ENCODE assay signal across 8 mouse cellular contexts in genomic region chr10:8518141-8519013, GRCm38 (mm10). TPM values are rescaled to one million over a fixed set of nuclear protein-coding genes. Genes with fewer than 3 reads are reported as not detected.
A peak's percentile ranks its signal among the peaks of the same experiment; 100 is the strongest.
DNase-seq lines count a peak whose midpoint lies in the region; ATAC-seq lines count a peak whose summit lies in the region.

Gene Ust (minus strand): TSS chr10:8518825.

- peak; percentile 67 for ATAC-seq in cerebellum, adult (ENCODE audit: insufficient number of reproducible peaks, low FRiP score, low TSS enrichment)
- ATAC-seq in forebrain, embryonic 15.5 days (replicated peaks) = peak; percentile 89
- ATAC-seq in neural tube, embryonic 14.5 days (ENCODE audit: low read depth) = peak; percentile 91

- H3K9ac ChIP-seq in forebrain, embryonic 15.5 days (replicated peaks) = peak within 1 kb of the TSS; percentile 63
- H3K9ac ChIP-seq in neural tube, embryonic 14.5 days (replicated peaks; ENCODE audit: low read depth, low read length) = peak within 1 kb of the TSS; percentile 80

- no peaks in the 10 kb centered on the region for H3K9me3 ChIP-seq in forebrain, embryonic 15.5 days
- no peaks in the 10 kb centered on the region for H3K9me3 ChIP-seq in neural tube, embryonic 14.5 days (ENCODE audit: control insufficient read depth, low read length)

- H3K4me3 ChIP-seq in forebrain, embryonic 15.5 days = peak within 1 kb of the TSS; percentile 66
- peak within 1 kb of the TSS; percentile 83 for H3K4me3 ChIP-seq in neural tube, embryonic 14.5 days (ENCODE audit: low read depth, low read length)

- WGBS in forebrain, embryonic 15.5 days = 0% methylated on average over 63 of the region's 78 CpGs
- WGBS in neural tube, embryonic 14.5 days = under 1% methylated on average over 54 of the region's 78 CpGs

- peaks cover 24% of the 10 kb centered on the region for H3K4me1 ChIP-seq in forebrain, embryonic 15.5 days
- H3K4me1 ChIP-seq in neural tube, embryonic 14.5 days (ENCODE audit: control insufficient read depth, insufficient read depth, low read length) = peaks cover 5% of the 10 kb centered on the region; the same call in 1 of the 2 replicates

- peak; percentile 35 to 49 for DNase-seq in CD8-positive naive resting alpha-beta T cell, adult 2 months (ENCODE audit: low read depth in 2 of 2, low spot score in 2 of 2)
- DNase-seq in heart, postnatal 10 days = peak; percentile 82 to 85
- peak; percentile 73 to 77 for DNase-seq in kidney, postnatal 36 days
- peak; percentile 82 to 84 for DNase-seq in lung, adult 18-20 months
- peak; percentile 80 for DNase-seq in testis, postnatal 14 days (ENCODE audit: low spot score)

- H3K4me2 ChIP-seq in forebrain, embryonic 15.5 days (replicated peaks) = peak within 1 kb of the TSS; percentile 96
- H3K4me2 ChIP-seq in neural tube, embryonic 14.5 days (ENCODE audit: low read depth, low read length) = peak within 1 kb of the TSS; percentile 76

- H3K27me3 ChIP-seq in forebrain, embryonic 15.5 days = peaks cover 6% of the 10 kb centered on the region; the same call in 1 of the 2 replicates
- H3K27me3 ChIP-seq in neural tube, embryonic 14.5 days (ENCODE audit: control insufficient read depth, insufficient read depth, low read length) = no peaks in the 10 kb centered on the region

- no peaks in the 10 kb centered on the region for H3K36me3 ChIP-seq in forebrain, embryonic 15.5 days
- no peaks in the 10 kb centered on the region for H3K36me3 ChIP-seq in neural tube, embryonic 14.5 days (ENCODE audit: control insufficient read depth, insufficient read depth, low read length)

- intact Hi-C loops in heart, postnatal 10 days (cut with DNase I) = loop anchor here (2.0 to 5.0 kb wide), 2 partner anchors 196 to 276 kb away; no protein-coding TSS in a partner anchor

- 0 out of 2 replicates have a peak within 1 kb of the TSS, but pooled peaks have one; percentile 41 for H3K27ac ChIP-seq in forebrain, embryonic 15.5 days (replicated peaks)
- peak within 1 kb of the TSS; percentile 52 for H3K27ac ChIP-seq in neural tube, embryonic 14.5 days (ENCODE audit: low read depth, low read length)

RNA-seq across cellular contexts. Expression of gene Ust, which starts in this region (rescaled TPM):
- 8.1 and 8.9 TPM in 2 replicates for polyA plus RNA-seq in forebrain, embryonic 15.5 days (2015; fragmentation: Nextera tagmentation; extraction: Ambion mirVana)
- total RNA-seq in heart, postnatal 10 days (2021) = 1 to 10 TPM; 2.4 to 2.8 TPM
- 10.5 and 12.3 TPM in 2 replicates for polyA plus RNA-seq in neural tube, embryonic 14.5 days (2014; fragmentation: Nextera tagmentation; extraction: Ambion mirVana)

Comparison
In these comparisons a context has a peak if more than half of its experiments do, and no peak if none do; other contexts are left out.
1. Peak in every context shown above with its lines: DNase-seq, ATAC-seq, H3K4me3 ChIP-seq and H3K27ac ChIP-seq.